In genomic region chr19:32389001-32389871, GRCm38 (mm10) we compare ENCODE assay signal across 8 mouse cellular contexts. TPM values are rescaled to one million over a fixed set of nuclear protein-coding genes. Genes with fewer than 3 reads are reported as not detected.
A peak's percentile ranks its signal among the peaks of the same experiment; 100 is the strongest.
DNase-seq lines count a peak whose midpoint lies in the region; ATAC-seq lines count a peak whose summit lies in the region.

TSS of gene Sgms1 (minus strand) at chr19:32389714.

- intact Hi-C loops in gastrocnemius, postnatal 14 days (cut with DNase I; ENCODE audit: low total_unique reads): no loop called here
- intact Hi-C loops in left cerebral cortex, postnatal 10 days (cut with DNase I): loop anchor here (5.0 to 10.0 kb wide), 4 partner anchors 42 to 414 kb away; partner anchors contain the start of gene Minpp1

- DNase-seq in adrenal gland, adult 18-20 months (ENCODE audit: low spot score in 2 of 2): peak; percentile 94 to 95
- DNase-seq in embryo, embryonic 10.5 days (ENCODE audit: low spot score): peak; percentile 93
- peak; percentile 95 for DNase-seq in gastrocnemius, postnatal 14 days
- peak; percentile 86 for DNase-seq in induced T-regulatory cell, adult 2 months (ENCODE audit: low read depth)
- peak; percentile 85 to 97 for DNase-seq in left cerebral cortex, postnatal 10 days (ENCODE audit: extremely low spot score in 1 of 2, low spot score in 2 of 2)
- DNase-seq in right cerebral cortex, postnatal 14 days: peak; percentile 93
- peak; percentile 94 for DNase-seq in urinary bladder, postnatal 25 days (ENCODE audit: low spot score)

- ATAC-seq in megakaryocyte progenitor cell, adult 5-6 weeks (replicated peaks; ENCODE audit: poor library complexity): peak; percentile 71

RNA-seq across cellular contexts. Expression of gene Sgms1, which starts in this region (rescaled TPM):
- 10 to 100 TPM; 65.1 to 85.4 TPM for total RNA-seq in adrenal gland, adult 18-20 months (2021)
- total RNA-seq in gastrocnemius, postnatal 14 days (2021): 10 to 100 TPM; 35.2 to 55.0 TPM
- 10 to 100 TPM; 30.5 to 37.3 TPM for total RNA-seq in left cerebral cortex, postnatal 10 days (2021)
- 15.9 and 24.8 TPM in 2 replicates for total RNA-seq in megakaryocyte progenitor cell, adult 5-6 weeks (2015)
- total RNA-seq in megakaryocyte progenitor cell, adult 5-6 weeks (2017): 16.4 and 21.5 TPM in 2 replicates

Comparison
In these comparisons a context has a peak if more than half of its experiments do, and no peak if none do; other contexts are left out.
1. Peak in every context shown above with its lines: DNase-seq and ATAC-seq.